Mouse (Mus musculus): ENCODE results near the gene Endog. TPM values are rescaled to one million over a fixed set of nuclear protein-coding genes. Genes with fewer than 3 reads are reported as not detected.
"Not testable (repeated sequence)": the region's sequence is repeated elsewhere in the genome, so short reads cannot be mapped to it uniquely, and the experiment has no call there.

Gene Endog
- polyA plus RNA-seq, 1 experiment: 19.4 TPM

- WGBS: 93% methylated on average over 4 of the region's 4 CpGs
- Histone ChIP-seq H3K4me3 (ENCODE audit: extremely low read depth, insufficient read depth, insufficient read length) (no peak overlapping the region), H3K27me3 (ENCODE audit: control insufficient read depth, insufficient read depth, low read length) (no peaks in the 10 kb centered on the region), H3K36me3 (ENCODE audit: control insufficient read depth, insufficient read depth, low read length) (peaks cover 55% of the 10 kb centered on the region), H3K4me1 (ENCODE audit: control insufficient read depth, insufficient read depth, insufficient read length) (no peaks in the 10 kb centered on the region), H3K27ac (ENCODE audit: insufficient read depth, low read length) (no peak overlapping the region)
- DNase-seq (ENCODE audit: low read depth in 1 of 2, low spot score in 2 of 2): no peak
- no peak for TF ChIP-seq CTCF (IDR thresholded peaks at IDR 0.05; ENCODE audit: extremely low read depth, insufficient read depth, insufficient read length, insufficient replicate concordance)
- TF ChIP-seq POLR2A (IDR thresholded peaks at IDR 0.05; ENCODE audit: low read depth, low read length): no peak
These were observed 26.9 kb upstream of the Endog start for GRCm38 (mm10) chr2:30144436-30144835.

GRCm38 (mm10) chr2:30147466-30147865, 23.8 kb upstream of the Endog start:
- WGBS: 89% methylated on average over 4 of the region's 4 CpGs
- Histone ChIP-seq H3K36me3 (ENCODE audit: control insufficient read depth, insufficient read depth, low read length) (peaks cover 53% of the 10 kb centered on the region), H3K27ac (ENCODE audit: insufficient read depth, low read length) (no peak overlapping the region), H3K4me3 (ENCODE audit: extremely low read depth, insufficient read depth, insufficient read length) (no peak overlapping the region), H3K27me3 (ENCODE audit: control insufficient read depth, insufficient read depth, low read length) (no peaks in the 10 kb centered on the region), H3K4me1 (ENCODE audit: control insufficient read depth, insufficient read depth, insufficient read length) (no peaks in the 10 kb centered on the region)
- TF ChIP-seq POLR2A (IDR thresholded peaks at IDR 0.05; ENCODE audit: low read depth, low read length) (no peak), CTCF (IDR thresholded peaks at IDR 0.05; ENCODE audit: extremely low read depth, insufficient read depth, insufficient read length, insufficient replicate concordance) (no peak)
- DNase-seq (ENCODE audit: low read depth in 1 of 2, low spot score in 2 of 2): no peak

- TF ChIP-seq POLR2A (IDR thresholded peaks at IDR 0.05; ENCODE audit: low read depth, low read length): no peak
- TF ChIP-seq CTCF (IDR thresholded peaks at IDR 0.05; ENCODE audit: extremely low read depth, insufficient read depth, insufficient read length, insufficient replicate concordance): no peak
- DNase-seq (ENCODE audit: low read depth in 1 of 2, low spot score in 2 of 2): no peak
- no peak overlapping the region for H3K27ac ChIP-seq (ENCODE audit: insufficient read depth, low read length)
- no peaks in the 10 kb centered on the region for H3K27me3 ChIP-seq (ENCODE audit: control insufficient read depth, insufficient read depth, low read length)
- 95% methylated on average over 11 of the region's 11 CpGs for WGBS
- H3K4me3 ChIP-seq (ENCODE audit: extremely low read depth, insufficient read depth, insufficient read length): no peak overlapping the region
- no peaks in the 10 kb centered on the region for H3K4me1 ChIP-seq (ENCODE audit: control insufficient read depth, insufficient read depth, insufficient read length)
- H3K36me3 ChIP-seq (ENCODE audit: control insufficient read depth, insufficient read depth, low read length): peaks cover 35% of the 10 kb centered on the region
These were observed 19.5 kb upstream of the Endog start for GRCm38 (mm10) chr2:30151840-30152239.

- H3K4me3 ChIP-seq (ENCODE audit: extremely low read depth, insufficient read depth, insufficient read length): no peak overlapping the region
- DNase-seq (ENCODE audit: low read depth in 1 of 2, low spot score in 2 of 2): no peak
- H3K36me3 ChIP-seq (ENCODE audit: control insufficient read depth, insufficient read depth, low read length): peaks cover 27% of the 10 kb centered on the region
- H3K27ac ChIP-seq (ENCODE audit: insufficient read depth, low read length): no peak overlapping the region
- 92% methylated on average over 8 of the region's 8 CpGs for WGBS
- H3K27me3 ChIP-seq (ENCODE audit: control insufficient read depth, insufficient read depth, low read length): no peaks in the 10 kb centered on the region
- H3K4me1 ChIP-seq (ENCODE audit: control insufficient read depth, insufficient read depth, insufficient read length): no peaks in the 10 kb centered on the region
- TF ChIP-seq CTCF (IDR thresholded peaks at IDR 0.05; ENCODE audit: extremely low read depth, insufficient read depth, insufficient read length, insufficient replicate concordance) (no peak), POLR2A (IDR thresholded peaks at IDR 0.05; ENCODE audit: low read depth, low read length) (no peak)
These were observed 18.7 kb upstream of the Endog start for GRCm38 (mm10) chr2:30152616-30153015.

GRCm38 (mm10) chr2:30159871-30160270, 11.4 kb upstream of the Endog start:
- H3K36me3 ChIP-seq (ENCODE audit: control insufficient read depth, insufficient read depth, low read length); H3K4me1 ChIP-seq (ENCODE audit: control insufficient read depth, insufficient read depth, insufficient read length); H3K27me3 ChIP-seq (ENCODE audit: control insufficient read depth, insufficient read depth, low read length); H3K27ac ChIP-seq (ENCODE audit: insufficient read depth, low read length); H3K4me3 ChIP-seq (ENCODE audit: extremely low read depth, insufficient read depth, insufficient read length); DNase-seq (ENCODE audit: low read depth in 1 of 2, low spot score in 2 of 2): not testable (repeated sequence)
- WGBS: 91% methylated on average over 8 of the region's 10 CpGs

GRCm38 (mm10) chr2:30161809-30162208, 9.5 kb upstream of the Endog start:
- peak; percentile 26 to 42 for DNase-seq (ENCODE audit: low read depth in 1 of 2, low spot score in 2 of 2)
- no peaks in the 10 kb centered on the region for H3K36me3 ChIP-seq (ENCODE audit: control insufficient read depth, insufficient read depth, low read length)

GRCm38 (mm10) chr2:30164340-30164932, 6.9 kb upstream of the Endog start:
- Histone ChIP-seq H3K27ac (ENCODE audit: insufficient read depth, low read length) (no peak overlapping the region), H3K4me3 (ENCODE audit: extremely low read depth, insufficient read depth, insufficient read length) (no peak overlapping the region), H3K36me3 (ENCODE audit: control insufficient read depth, insufficient read depth, low read length) (no peaks in the 10 kb centered on the region), H3K4me1 (ENCODE audit: control insufficient read depth, insufficient read depth, insufficient read length) (no peaks in the 10 kb centered on the region), H3K27me3 (ENCODE audit: control insufficient read depth, insufficient read depth, low read length) (no peaks in the 10 kb centered on the region)
- 77% methylated on average over 9 of the region's 9 CpGs for WGBS
- TF ChIP-seq POLR2A (IDR thresholded peaks at IDR 0.05; ENCODE audit: low read depth, low read length) (no peak), CTCF (IDR thresholded peaks at IDR 0.05; ENCODE audit: extremely low read depth, insufficient read depth, insufficient read length, insufficient replicate concordance) (no peak)
- DNase-seq (ENCODE audit: low read depth in 1 of 2, low spot score in 2 of 2): no peak

More at GRCm38 (mm10) chr2:30161809-30162208, 9.5 kb upstream of the Endog start:
- TF ChIP-seq CTCF (IDR thresholded peaks at IDR 0.05; ENCODE audit: extremely low read depth, insufficient read depth, insufficient read length, insufficient replicate concordance) (peak; percentile 23; the same call in 1 of the 2 replicates), POLR2A (IDR thresholded peaks at IDR 0.05; ENCODE audit: low read depth, low read length) (no peak)
- Histone ChIP-seq H3K4me1 (ENCODE audit: control insufficient read depth, insufficient read depth, insufficient read length) (no peaks in the 10 kb centered on the region), H3K27me3 (ENCODE audit: control insufficient read depth, insufficient read depth, low read length) (no peaks in the 10 kb centered on the region), H3K27ac (ENCODE audit: insufficient read depth, low read length) (no peak overlapping the region), H3K4me3 (ENCODE audit: extremely low read depth, insufficient read depth, insufficient read length) (no peak overlapping the region)

Data from spleen, adult 2 months (tissue).